ENCODE assay signal across 11 mouse cellular contexts in the genomic region with DNA sequence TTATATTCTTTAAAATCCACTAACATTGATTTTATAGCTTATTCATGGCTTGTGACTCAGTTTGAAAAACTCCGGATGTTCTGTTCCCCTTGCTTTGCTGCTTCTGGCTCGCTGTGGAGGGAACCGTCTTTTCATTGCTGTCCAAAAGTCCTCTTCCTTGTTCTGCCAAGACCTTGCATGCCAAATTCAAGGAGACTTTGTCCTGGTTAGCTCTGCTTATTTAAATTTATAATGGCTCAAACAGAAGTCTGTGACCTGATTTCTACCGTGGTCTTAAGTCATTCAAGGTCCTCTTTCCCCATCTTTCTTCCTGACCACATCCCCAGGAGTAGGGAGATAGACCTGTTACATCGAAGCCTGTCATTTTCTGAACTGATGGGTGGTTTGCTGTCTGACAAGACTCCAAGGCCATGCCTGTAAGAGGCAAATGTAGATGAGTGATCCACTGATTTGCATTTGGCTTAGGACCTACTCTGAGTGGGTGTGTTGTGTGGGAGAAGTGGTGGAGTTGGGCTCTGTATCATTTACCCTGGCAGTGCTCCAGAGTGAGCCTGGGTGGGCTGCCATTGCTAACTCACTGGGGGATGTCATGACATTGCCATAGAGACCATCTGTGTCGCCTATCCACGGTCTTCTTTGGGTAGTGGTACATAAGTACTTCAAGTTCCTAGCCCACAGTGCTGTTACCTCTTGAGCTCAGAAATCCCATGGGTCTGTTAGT. TPM values are rescaled to one million over a fixed set of nuclear protein-coding genes. Genes with fewer than 3 reads are reported as not detected.
DNase-seq lines count a peak whose midpoint lies in the region; ATAC-seq and TF ChIP-seq lines count a peak whose summit lies in the region.
"Had no signal": no experiment of that assay in that cellular context is flagged by ENCODE, and none has a peak within 500 bp of the region (broad histone marks: within the 10 kb centered on the region; RNA-seq: fewer than 3 reads in every experiment).

No protein-coding gene starts in this region.

- ATAC-seq in kidney, embryonic 15.5 days (replicated peaks; ENCODE audit: low FRiP score) = peak; percentile 52; the same call in 1 of the 2 replicates
- no peak for ATAC-seq in forebrain, embryonic 12.5 days (ENCODE audit: low FRiP score)
- ATAC-seq: inflammation-experienced regulatory T-cells, adult 6 months had no signal

- H3K9me3 ChIP-seq in kidney, embryonic 15.5 days (replicated peaks) = no peaks in the 10 kb centered on the region
- H3K9me3 ChIP-seq in forebrain, embryonic 12.5 days = no peaks in the 10 kb centered on the region

- no peak for TF ChIP-seq CTCF in cerebellum, adult 2 months (IDR thresholded peaks at IDR 0.05; ENCODE audit: borderline replicate concordance, insufficient read depth, low read depth, low read length)

- no peak overlapping the region for H3K4me2 ChIP-seq in kidney, embryonic 15.5 days
- no peak overlapping the region for H3K4me2 ChIP-seq in forebrain, embryonic 12.5 days

- H3K27ac ChIP-seq in cerebellum, adult 2 months (ENCODE audit: insufficient read depth, low read length) = peak overlapping the region; percentile 59; the same call in 1 of the 2 replicates
- H3K27ac ChIP-seq in kidney, embryonic 15.5 days = no peak overlapping the region
- H3K27ac ChIP-seq in forebrain, embryonic 12.5 days = no peak overlapping the region
- H3K27ac ChIP-seq: macrophage had no signal

- no peaks in the 10 kb centered on the region for H3K27me3 ChIP-seq in cerebellum, adult 2 months (ENCODE audit: control insufficient read depth, insufficient read depth, low read length)
- no peaks in the 10 kb centered on the region for H3K27me3 ChIP-seq in kidney, embryonic 15.5 days
- H3K27me3 ChIP-seq in forebrain, embryonic 12.5 days = no peaks in the 10 kb centered on the region

- 16% methylated on average over 7 of the region's 7 CpGs for WGBS in cerebellum, adult 2 months
- 78% methylated on average over 7 of the region's 7 CpGs for WGBS in kidney, embryonic 15.5 days
- WGBS in forebrain, embryonic 12.5 days = 87% methylated on average over 7 of the region's 7 CpGs

- no peaks in the 10 kb centered on the region for H3K36me3 ChIP-seq in kidney, embryonic 15.5 days
- no peaks in the 10 kb centered on the region for H3K36me3 ChIP-seq in forebrain, embryonic 12.5 days (replicated peaks)

- no peak overlapping the region for H3K4me3 ChIP-seq in cerebellum, adult 2 months (replicated peaks; ENCODE audit: insufficient read depth, low read depth, low read length)
- H3K4me3 ChIP-seq in kidney, embryonic 15.5 days (replicated peaks) = no peak overlapping the region
- H3K4me3 ChIP-seq in forebrain, embryonic 12.5 days (replicated peaks) = no peak overlapping the region

- no peak overlapping the region for H3K9ac ChIP-seq in kidney, embryonic 15.5 days
- no peak overlapping the region for H3K9ac ChIP-seq in forebrain, embryonic 12.5 days

- no peaks in the 10 kb centered on the region for H3K4me1 ChIP-seq in cerebellum, adult 2 months (ENCODE audit: control insufficient read depth, insufficient read depth, low read length)
- H3K4me1 ChIP-seq in kidney, embryonic 15.5 days = no peaks in the 10 kb centered on the region
- no peaks in the 10 kb centered on the region for H3K4me1 ChIP-seq in forebrain, embryonic 12.5 days

- DNase-seq in kidney, adult 11 months = peak; percentile 39
- no peak for DNase-seq in kidney, postnatal 4 days
- peak; percentile 11 to 35 for DNase-seq in cerebellum, adult 2 months
- DNase-seq in left cerebral cortex, postnatal 4 days = peak; percentile 66
- DNase-seq in ovary, adult 18-20 months (ENCODE audit: low spot score) = no peak
- no peak for DNase-seq in T-cell, adult 2 months (ENCODE audit: low spot score)

- no peak for TF ChIP-seq POLR2A in cerebellum, adult 2 months (IDR thresholded peaks at IDR 0.05; ENCODE audit: borderline replicate concordance, insufficient read depth, low read length)

- intact Hi-C loops in left cerebral cortex, postnatal 4 days (cut with DNase I) = no loop called here

RNA-seq across cellular contexts. Expression of a gene that starts 12.0 kb away (rescaled TPM):
- 0.05 and 0.07 TPM in 2 replicates for polyA plus RNA-seq in cerebellum, adult 2 months (2012; rRNA removed)
- polyA plus RNA-seq in kidney, embryonic 15.5 days (2015; fragmentation: Nextera tagmentation; extraction: Ambion mirVana) = not detected in 2 replicates
- total RNA-seq in left cerebral cortex, postnatal 4 days (2021) = not detected
- not detected in 2 replicates for polyA plus RNA-seq in forebrain, embryonic 12.5 days (2016; fragmentation: Nextera tagmentation; extraction: Ambion mirVana)
- polyA plus RNA-seq: inflammation-experienced regulatory T-cells, adult 6 months; macrophage; spleen, adult 2 months had no signal

RNA-seq across cellular contexts. Expression of a gene that starts 43.9 kb away (rescaled TPM):
- polyA plus RNA-seq in cerebellum, adult 2 months (2012; rRNA removed) = 6.1 and 8.2 TPM in 2 replicates
- polyA plus RNA-seq in kidney, embryonic 15.5 days (2015; fragmentation: Nextera tagmentation; extraction: Ambion mirVana) = 0.06 and 15.6 TPM in 2 replicates
- total RNA-seq in left cerebral cortex, postnatal 4 days (2021) = under 1 TPM; 0.18 to 0.36 TPM
- polyA plus RNA-seq in forebrain, embryonic 12.5 days (2016; fragmentation: Nextera tagmentation; extraction: Ambion mirVana) = 0.92 and 1.1 TPM in 2 replicates
- polyA plus RNA-seq: inflammation-experienced regulatory T-cells, adult 6 months; macrophage had no signal

RNA-seq across cellular contexts. Expression of a gene that starts 45.0 kb away (rescaled TPM):
- 1,650 and 1,724 TPM in 2 replicates for polyA plus RNA-seq in cerebellum, adult 2 months (2012; rRNA removed)
- polyA plus RNA-seq in kidney, embryonic 15.5 days (2015; fragmentation: Nextera tagmentation; extraction: Ambion mirVana) = 47.6 and 68.2 TPM in 2 replicates
- 100 to 1,000 TPM; 465 to 498 TPM for total RNA-seq in left cerebral cortex, postnatal 4 days (2021)
- polyA plus RNA-seq in forebrain, embryonic 12.5 days (2016; fragmentation: Nextera tagmentation; extraction: Ambion mirVana) = 26.5 and 27.5 TPM in 2 replicates
- polyA plus RNA-seq: inflammation-experienced regulatory T-cells, adult 6 months; macrophage had no signal

Comparison
In these comparisons a context has a peak if more than half of its experiments do, and no peak if none do; other contexts are left out.
1. DNase-seq: peak in kidney, adult 11 months (single experiment), cerebellum, adult 2 months (2 of 2) and left cerebral cortex, postnatal 4 days (single experiment); none in kidney, postnatal 4 days (0 of 2), ovary, adult 18-20 months (single experiment) and T-cell, adult 2 months (single experiment).
2. RNA of a gene that starts 45.0 kb away (polyA plus RNA-seq): 1,650 to 1,724 TPM in cerebellum, adult 2 months; 47.6 to 68.2 TPM in kidney, embryonic 15.5 days and 26.5 to 27.5 TPM in forebrain, embryonic 12.5 days; every median in the first group is over 10 times any median in the second.